Mouse (Mus musculus): ENCODE data around the gene Tmem100. TPM values are rescaled to one million over a fixed set of nuclear protein-coding genes. Genes with fewer than 3 reads are reported as not detected.

Gene Tmem100
- polyA plus RNA-seq (2014; fragmentation: Nextera tagmentation; extraction: Ambion mirVana): 1.3 and 1.5 TPM in 2 replicates

- DNase-seq (ENCODE audit: low spot score): no peak
- H3K36me3 ChIP-seq (ENCODE audit: control insufficient read depth, insufficient read depth, low read length): no peaks in the 10 kb centered on the region
- no peak within 1 kb of the TSS for H3K27ac ChIP-seq (ENCODE audit: low read depth, low read length)
- peak within 1 kb of the TSS; percentile 30; the same call in 1 of the 2 replicates for H3K4me3 ChIP-seq (ENCODE audit: low read depth, low read length)
- 35% methylated on average over 13 of the region's 13 CpGs for WGBS
- no peaks in the 10 kb centered on the region for H3K9me3 ChIP-seq (ENCODE audit: control insufficient read depth, low read length)
- no peak within 1 kb of the TSS for H3K9ac ChIP-seq (ENCODE audit: low read depth, low read length)
- no peaks in the 10 kb centered on the region for H3K4me1 ChIP-seq (replicated peaks; ENCODE audit: control insufficient read depth, insufficient read depth, low read length)
- ATAC-seq (replicated peaks; ENCODE audit: low FRiP score): no peak
- H3K4me2 ChIP-seq: peak within 1 kb of the TSS; percentile 50
- H3K27me3 ChIP-seq (replicated peaks; ENCODE audit: control insufficient read depth, insufficient read depth, low read length): peaks cover 21% of the 10 kb centered on the region
These were observed at the start of gene Tmem100 for GRCm38 (mm10) chr11:90029841-90030398. Gene Tmem100 (plus strand): TSS chr11:90030348.

GRCm38 (mm10) chr11:89982918-89983317 is 47.2 kb upstream of the Tmem100 start:
- Histone ChIP-seq H3K4me3 (ENCODE audit: low read depth, low read length) (no peak overlapping the region), H3K27ac (ENCODE audit: low read depth, low read length) (no peak overlapping the region), H3K27me3 (replicated peaks; ENCODE audit: control insufficient read depth, insufficient read depth, low read length) (no peaks in the 10 kb centered on the region), H3K4me1 (replicated peaks; ENCODE audit: control insufficient read depth, insufficient read depth, low read length) (no peaks in the 10 kb centered on the region; the same call in 1 of the 2 replicates), H3K4me2 (no peak overlapping the region), H3K36me3 (ENCODE audit: control insufficient read depth, insufficient read depth, low read length) (no peaks in the 10 kb centered on the region), H3K9ac (ENCODE audit: low read depth, low read length) (no peak overlapping the region), H3K9me3 (ENCODE audit: control insufficient read depth, low read length) (no peaks in the 10 kb centered on the region)
- 77% methylated on average over 2 of the region's 2 CpGs for WGBS
- no peak for ATAC-seq (replicated peaks; ENCODE audit: low FRiP score)
- no peak for DNase-seq (ENCODE audit: low spot score)

- no peaks in the 10 kb centered on the region for H3K36me3 ChIP-seq (ENCODE audit: control insufficient read depth, insufficient read depth, low read length)
- ATAC-seq (replicated peaks; ENCODE audit: low FRiP score) (no peak), DNase-seq (ENCODE audit: low spot score) (no peak)
- no peaks in the 10 kb centered on the region for H3K9me3 ChIP-seq (ENCODE audit: control insufficient read depth, low read length)
- 90% methylated on average over 5 of the region's 5 CpGs for WGBS
- H3K27ac ChIP-seq (ENCODE audit: low read depth, low read length): no peak overlapping the region
- no peak overlapping the region for H3K4me3 ChIP-seq (ENCODE audit: low read depth, low read length)
- no peak overlapping the region for H3K9ac ChIP-seq (ENCODE audit: low read depth, low read length)
- no peaks in the 10 kb centered on the region for H3K4me1 ChIP-seq (replicated peaks; ENCODE audit: control insufficient read depth, insufficient read depth, low read length)
- H3K4me2 ChIP-seq: no peak overlapping the region
- no peaks in the 10 kb centered on the region for H3K27me3 ChIP-seq (replicated peaks; ENCODE audit: control insufficient read depth, insufficient read depth, low read length)
These were observed 45.7 kb upstream of the Tmem100 start for GRCm38 (mm10) chr11:89984436-89984835.

GRCm38 (mm10) chr11:89985200-89986187 is 44.7 kb upstream of the Tmem100 start:
- no peaks in the 10 kb centered on the region for H3K4me1 ChIP-seq (replicated peaks; ENCODE audit: control insufficient read depth, insufficient read depth, low read length)
- H3K4me2 ChIP-seq: no peak overlapping the region
- no peak for ATAC-seq (replicated peaks; ENCODE audit: low FRiP score)
- H3K9me3 ChIP-seq (ENCODE audit: control insufficient read depth, low read length): no peaks in the 10 kb centered on the region
- no peak for DNase-seq (ENCODE audit: low spot score)
- H3K36me3 ChIP-seq (ENCODE audit: control insufficient read depth, insufficient read depth, low read length): no peaks in the 10 kb centered on the region
- WGBS: 78% methylated on average over 10 of the region's 10 CpGs
- H3K4me3 ChIP-seq (ENCODE audit: low read depth, low read length): no peak overlapping the region
- H3K27ac ChIP-seq (ENCODE audit: low read depth, low read length): no peak overlapping the region
- no peak overlapping the region for H3K9ac ChIP-seq (ENCODE audit: low read depth, low read length)
- H3K27me3 ChIP-seq (replicated peaks; ENCODE audit: control insufficient read depth, insufficient read depth, low read length): no peaks in the 10 kb centered on the region

GRCm38 (mm10) chr11:89986516-89986915 is 43.6 kb upstream of the Tmem100 start:
- DNase-seq (ENCODE audit: low spot score): no peak
- no peak overlapping the region for H3K4me3 ChIP-seq (ENCODE audit: low read depth, low read length)
- H3K4me1 ChIP-seq (replicated peaks; ENCODE audit: control insufficient read depth, insufficient read depth, low read length): no peaks in the 10 kb centered on the region
- no peak overlapping the region for H3K4me2 ChIP-seq
- no peaks in the 10 kb centered on the region for H3K36me3 ChIP-seq (ENCODE audit: control insufficient read depth, insufficient read depth, low read length)
- H3K27ac ChIP-seq (ENCODE audit: low read depth, low read length): no peak overlapping the region
- ATAC-seq (replicated peaks; ENCODE audit: low FRiP score): no peak
- 93% methylated on average over 8 of the region's 8 CpGs for WGBS
- H3K9me3 ChIP-seq (ENCODE audit: control insufficient read depth, low read length): no peaks in the 10 kb centered on the region
- no peaks in the 10 kb centered on the region for H3K27me3 ChIP-seq (replicated peaks; ENCODE audit: control insufficient read depth, insufficient read depth, low read length)
- H3K9ac ChIP-seq (ENCODE audit: low read depth, low read length): no peak overlapping the region

GRCm38 (mm10) chr11:89988936-89989589 is 41.1 kb upstream of the Tmem100 start:
- no peak overlapping the region for H3K27ac ChIP-seq (ENCODE audit: low read depth, low read length)
- H3K27me3 ChIP-seq (replicated peaks; ENCODE audit: control insufficient read depth, insufficient read depth, low read length): no peaks in the 10 kb centered on the region
- H3K4me2 ChIP-seq: no peak overlapping the region
- H3K36me3 ChIP-seq (ENCODE audit: control insufficient read depth, insufficient read depth, low read length): no peaks in the 10 kb centered on the region
- no peaks in the 10 kb centered on the region for H3K9me3 ChIP-seq (ENCODE audit: control insufficient read depth, low read length)
- DNase-seq (ENCODE audit: low spot score) (peak; percentile 57), ATAC-seq (replicated peaks; ENCODE audit: low FRiP score) (peak; percentile 57)
- H3K9ac ChIP-seq (ENCODE audit: low read depth, low read length): no peak overlapping the region
- no peaks in the 10 kb centered on the region for H3K4me1 ChIP-seq (replicated peaks; ENCODE audit: control insufficient read depth, insufficient read depth, low read length)
- 29% methylated on average over 8 of the region's 8 CpGs for WGBS
- H3K4me3 ChIP-seq (ENCODE audit: low read depth, low read length): no peak overlapping the region

- ATAC-seq (replicated peaks; ENCODE audit: low FRiP score): no peak
- DNase-seq (ENCODE audit: low spot score): no peak
These were observed 38.5 kb upstream of the Tmem100 start for GRCm38 (mm10) chr11:89991661-89992060.

GRCm38 (mm10) chr11:89994706-89995105 is 35.4 kb upstream of the Tmem100 start:
- no peaks in the 10 kb centered on the region for H3K9me3 ChIP-seq (ENCODE audit: control insufficient read depth, low read length)
- H3K9ac ChIP-seq (ENCODE audit: low read depth, low read length): no peak overlapping the region
- ATAC-seq (replicated peaks; ENCODE audit: low FRiP score) (no peak), DNase-seq (ENCODE audit: low spot score) (no peak)
- no peaks in the 10 kb centered on the region for H3K36me3 ChIP-seq (ENCODE audit: control insufficient read depth, insufficient read depth, low read length)
- H3K27ac ChIP-seq (ENCODE audit: low read depth, low read length): no peak overlapping the region
- 75% methylated on average over 2 of the region's 2 CpGs for WGBS
- H3K27me3 ChIP-seq (replicated peaks; ENCODE audit: control insufficient read depth, insufficient read depth, low read length): no peaks in the 10 kb centered on the region
- no peak overlapping the region for H3K4me3 ChIP-seq (ENCODE audit: low read depth, low read length)
- no peaks in the 10 kb centered on the region for H3K4me1 ChIP-seq (replicated peaks; ENCODE audit: control insufficient read depth, insufficient read depth, low read length)
- no peak overlapping the region for H3K4me2 ChIP-seq

More at GRCm38 (mm10) chr11:89991661-89992060, 38.5 kb upstream of the Tmem100 start:
- Histone ChIP-seq H3K27ac (ENCODE audit: low read depth, low read length) (no peak overlapping the region), H3K4me2 (no peak overlapping the region), H3K4me3 (ENCODE audit: low read depth, low read length) (no peak overlapping the region), H3K4me1 (replicated peaks; ENCODE audit: control insufficient read depth, insufficient read depth, low read length) (no peaks in the 10 kb centered on the region), H3K9me3 (ENCODE audit: control insufficient read depth, low read length) (no peaks in the 10 kb centered on the region), H3K9ac (ENCODE audit: low read depth, low read length) (no peak overlapping the region), H3K27me3 (replicated peaks; ENCODE audit: control insufficient read depth, insufficient read depth, low read length) (no peaks in the 10 kb centered on the region), H3K36me3 (ENCODE audit: control insufficient read depth, insufficient read depth, low read length) (no peaks in the 10 kb centered on the region)

Measured in liver, embryonic 11.5 days (tissue).